Mouse (Mus musculus): ENCODE measurements at regions not wholly inside any gene's neighbourhood (a gene's known extent, or its start where the extent isn't known, plus 50 kb on each side); places are given as distances from the start of the nearest gene placed in this dataset.
A peak's percentile ranks its signal among the peaks of the same experiment; 100 is the strongest.

DNA sequence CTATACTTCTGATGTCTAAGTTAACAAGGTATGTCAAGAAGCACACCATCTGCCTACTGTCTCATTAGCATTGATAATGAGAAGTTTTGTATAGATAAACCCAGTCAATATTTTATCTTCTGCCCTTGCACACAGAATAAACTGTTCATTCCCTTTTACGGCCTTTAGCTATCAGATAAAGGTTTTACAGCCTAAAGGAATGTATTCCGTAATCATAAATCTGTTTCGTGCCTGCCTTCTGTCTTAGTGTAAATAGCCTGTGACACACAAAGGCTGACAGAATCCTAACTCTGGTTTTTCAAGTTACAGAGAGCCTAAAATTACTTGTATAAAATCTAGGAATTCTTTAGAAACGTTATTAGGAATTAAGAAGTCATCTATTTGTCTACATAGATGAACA, 97.6 kb upstream of the Kctd3 start:
- Histone ChIP-seq H3K36me3 (replicated peaks; ENCODE audit: control insufficient read depth, insufficient read depth) (no peaks in the 10 kb centered on the region), H3K4me2 (replicated peaks) (no peak overlapping the region), H3K4me3 (replicated peaks; ENCODE audit: low read length) (no peak overlapping the region), H3K27ac (no peak overlapping the region), H3K4me1 (replicated peaks; ENCODE audit: control insufficient read depth, insufficient read depth, low read length) (no peaks in the 10 kb centered on the region), H3K9ac (no peak overlapping the region), H3K9me3 (ENCODE audit: control insufficient read depth, low read length) (no peaks in the 10 kb centered on the region), H3K27me3 (ENCODE audit: control insufficient read depth, insufficient read depth, low read length) (no peaks in the 10 kb centered on the region)
- no peak for ATAC-seq (ENCODE audit: low FRiP score)
- WGBS = 83% methylated on average over 4 of the region's 4 CpGs
- DNase-seq (ENCODE audit: low spot score) = no peak

DNA sequence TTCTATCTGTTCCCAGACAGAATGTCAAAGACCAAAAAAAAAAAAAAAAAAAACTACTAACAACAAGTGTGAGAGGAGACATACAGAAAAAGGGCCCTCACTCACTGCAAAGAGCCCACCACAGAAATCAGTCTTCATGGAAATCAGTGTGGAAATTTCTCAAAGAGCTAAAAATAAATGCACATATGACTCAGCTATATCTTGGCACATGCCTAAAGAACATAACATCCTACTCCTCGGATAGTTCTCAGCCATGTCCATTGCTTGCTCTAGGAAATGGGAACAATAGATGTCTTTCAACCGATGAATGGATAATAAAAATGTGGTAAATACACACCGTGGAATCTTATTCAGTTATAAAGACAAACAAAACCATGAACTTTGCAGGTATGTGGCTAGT, 95.1 kb upstream of the Kctd3 start:
- no peak overlapping the region for H3K27ac ChIP-seq
- no peaks in the 10 kb centered on the region for H3K27me3 ChIP-seq (ENCODE audit: control insufficient read depth, insufficient read depth, low read length)
- H3K4me3 ChIP-seq (replicated peaks; ENCODE audit: low read length) = no peak overlapping the region
- DNase-seq (ENCODE audit: low spot score) (no peak), ATAC-seq (ENCODE audit: low FRiP score) (no peak)
- H3K36me3 ChIP-seq (replicated peaks; ENCODE audit: control insufficient read depth, insufficient read depth) = no peaks in the 10 kb centered on the region
- H3K9me3 ChIP-seq (ENCODE audit: control insufficient read depth, low read length) = no peaks in the 10 kb centered on the region
- no peak overlapping the region for H3K4me2 ChIP-seq (replicated peaks)
- no peaks in the 10 kb centered on the region for H3K4me1 ChIP-seq (replicated peaks; ENCODE audit: control insufficient read depth, insufficient read depth, low read length)
- 81% methylated on average over 3 of the region's 3 CpGs for WGBS
- H3K9ac ChIP-seq = no peak overlapping the region

DNA sequence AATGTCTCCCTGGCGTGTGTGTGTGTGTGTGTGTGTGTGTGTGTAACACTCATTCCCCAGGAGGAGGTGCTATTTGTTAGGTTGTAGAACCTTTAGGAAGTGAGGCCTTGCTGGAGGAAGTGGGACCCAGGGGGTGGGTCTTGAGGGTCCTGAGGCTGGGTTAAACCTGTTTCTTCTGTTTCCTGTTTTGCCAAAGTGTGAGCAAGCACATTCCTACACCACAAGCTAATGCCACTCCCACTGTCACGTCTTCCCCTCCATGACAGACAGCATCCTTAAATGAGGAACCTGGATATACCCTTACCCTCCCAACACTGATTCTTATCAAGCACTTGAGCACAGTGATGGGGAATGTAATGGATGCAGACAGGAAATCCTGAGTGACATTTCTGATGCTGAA, 91.5 kb upstream of the Kctd3 start:
- no peaks in the 10 kb centered on the region for H3K9me3 ChIP-seq (ENCODE audit: control insufficient read depth, low read length)
- H3K4me3 ChIP-seq (replicated peaks; ENCODE audit: low read length) = no peak overlapping the region
- H3K4me1 ChIP-seq (replicated peaks; ENCODE audit: control insufficient read depth, insufficient read depth, low read length) = no peaks in the 10 kb centered on the region
- H3K4me2 ChIP-seq (replicated peaks) = no peak overlapping the region
- H3K9ac ChIP-seq = no peak overlapping the region
- H3K27me3 ChIP-seq (ENCODE audit: control insufficient read depth, insufficient read depth, low read length) = no peaks in the 10 kb centered on the region
- H3K36me3 ChIP-seq (replicated peaks; ENCODE audit: control insufficient read depth, insufficient read depth) = no peaks in the 10 kb centered on the region
- no peak for ATAC-seq (ENCODE audit: low FRiP score)
- no peak for DNase-seq (ENCODE audit: low spot score)
- H3K27ac ChIP-seq = no peak overlapping the region
- 84% methylated on average over 2 of the region's 2 CpGs for WGBS

DNA sequence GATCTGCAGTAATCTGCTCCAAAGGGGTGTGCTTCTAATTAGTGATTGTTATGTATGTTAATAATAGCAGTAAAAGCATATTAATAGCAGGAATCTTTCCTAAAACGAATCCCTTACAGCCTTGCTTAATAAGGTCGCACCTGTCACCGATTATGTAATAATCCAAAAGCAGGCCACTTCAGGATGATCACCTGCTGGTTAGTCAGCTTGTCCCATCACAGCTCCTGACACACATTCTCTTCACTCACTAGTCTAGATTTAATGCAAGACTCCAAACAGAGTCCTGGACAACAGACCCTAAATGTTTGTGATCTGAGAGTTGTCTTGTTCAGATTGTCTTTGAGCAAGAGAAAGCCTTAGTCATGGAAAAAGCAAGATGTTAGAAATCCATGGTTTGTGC, 85.2 kb upstream of the Kctd3 start:
- no peaks in the 10 kb centered on the region for H3K27me3 ChIP-seq (ENCODE audit: control insufficient read depth, insufficient read depth, low read length)
- H3K27ac ChIP-seq = no peak overlapping the region
- WGBS = 89% methylated on average over 3 of the region's 3 CpGs

DNA sequence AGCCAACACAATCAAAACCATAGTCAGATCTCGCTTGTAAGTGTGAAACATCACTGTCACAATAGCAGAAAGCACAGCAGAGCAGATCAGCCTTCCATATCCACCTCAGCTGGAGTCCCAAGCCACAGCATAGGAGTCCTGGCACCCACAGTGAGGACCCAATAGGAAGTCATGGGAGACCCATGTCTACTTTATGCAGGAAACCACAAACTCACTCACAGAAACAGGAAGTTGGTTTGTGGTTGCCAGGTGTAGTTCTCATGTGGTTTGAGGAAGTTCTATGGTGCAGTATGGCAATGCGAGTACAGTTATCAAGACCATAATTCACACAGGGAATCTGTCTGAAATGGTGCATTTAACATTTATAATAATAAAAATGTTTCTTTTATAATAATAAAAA, 77.6 kb upstream of the Kctd3 start:
- 84% methylated on average over 2 of the region's 2 CpGs for WGBS
- no peak for ATAC-seq (ENCODE audit: low FRiP score)

More for the DNA sequence above, 85.2 kb upstream of the Kctd3 start:
- DNase-seq (ENCODE audit: low spot score) (no peak), ATAC-seq (ENCODE audit: low FRiP score) (no peak)
- no peaks in the 10 kb centered on the region for H3K9me3 ChIP-seq (ENCODE audit: control insufficient read depth, low read length)
- no peaks in the 10 kb centered on the region for H3K36me3 ChIP-seq (replicated peaks; ENCODE audit: control insufficient read depth, insufficient read depth)
- H3K9ac ChIP-seq = no peak overlapping the region
- no peaks in the 10 kb centered on the region for H3K4me1 ChIP-seq (replicated peaks; ENCODE audit: control insufficient read depth, insufficient read depth, low read length)
- H3K4me2 ChIP-seq (replicated peaks) = no peak overlapping the region
- no peak overlapping the region for H3K4me3 ChIP-seq (replicated peaks; ENCODE audit: low read length)

DNA sequence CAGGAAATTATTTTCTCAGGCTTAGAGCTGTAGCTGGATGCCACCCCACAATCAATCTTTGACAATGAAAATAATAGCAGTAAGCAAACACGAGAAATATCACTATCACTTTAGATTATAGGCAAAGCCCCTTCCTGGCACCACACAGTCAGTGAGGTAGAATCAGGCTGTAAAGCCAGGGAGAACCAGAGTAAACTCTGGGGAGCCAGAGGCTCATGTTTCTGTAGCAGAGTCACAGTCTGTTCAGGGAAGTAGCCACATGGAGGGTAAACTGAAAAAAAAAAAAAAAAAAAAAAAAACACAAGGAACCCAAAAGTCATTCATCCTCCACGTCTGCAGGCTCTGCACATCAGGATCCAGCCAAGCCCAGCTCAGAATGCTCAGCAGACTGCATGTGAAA, 73.6 kb upstream of the Kctd3 start:
- 49% methylated on average over 2 of the region's 2 CpGs for WGBS

More for the DNA sequence above, 77.6 kb upstream of the Kctd3 start:
- Histone ChIP-seq H3K27ac (no peak overlapping the region), H3K27me3 (ENCODE audit: control insufficient read depth, insufficient read depth, low read length) (no peaks in the 10 kb centered on the region), H3K4me2 (replicated peaks) (no peak overlapping the region), H3K4me3 (replicated peaks; ENCODE audit: low read length) (no peak overlapping the region), H3K4me1 (replicated peaks; ENCODE audit: control insufficient read depth, insufficient read depth, low read length) (no peaks in the 10 kb centered on the region), H3K9ac (no peak overlapping the region), H3K9me3 (ENCODE audit: control insufficient read depth, low read length) (peaks cover 14% of the 10 kb centered on the region; the same call in 1 of the 2 replicates), H3K36me3 (replicated peaks; ENCODE audit: control insufficient read depth, insufficient read depth) (no peaks in the 10 kb centered on the region)
- no peak for DNase-seq (ENCODE audit: low spot score)

DNA sequence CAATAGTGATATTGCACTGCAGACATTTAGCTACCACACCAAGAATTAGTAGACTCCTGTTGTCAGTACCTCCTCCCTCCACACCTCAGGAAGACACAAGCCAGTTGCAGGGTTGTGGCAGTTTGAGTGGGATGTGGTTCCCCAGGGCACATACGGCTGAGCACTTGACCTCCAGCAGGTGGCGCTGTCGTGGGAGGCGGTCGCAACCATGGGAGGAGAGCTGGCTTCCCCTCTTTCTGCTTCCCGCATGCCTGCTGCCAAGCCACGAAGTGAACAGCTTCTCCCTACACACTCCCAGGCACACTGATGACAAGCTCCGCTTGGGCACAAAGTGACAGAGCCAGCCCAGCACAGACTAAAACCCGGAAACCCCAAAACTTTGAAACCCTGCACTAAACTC, 73.2 kb upstream of the Kctd3 start:
- peak; percentile 69; the same call in 1 of the 2 replicates for ATAC-seq (ENCODE audit: low FRiP score)
- Histone ChIP-seq H3K36me3 (replicated peaks; ENCODE audit: control insufficient read depth, insufficient read depth) (no peaks in the 10 kb centered on the region), H3K9ac (no peak overlapping the region), H3K9me3 (ENCODE audit: control insufficient read depth, low read length) (peaks cover 14% of the 10 kb centered on the region; the same call in 1 of the 2 replicates), H3K27me3 (ENCODE audit: control insufficient read depth, insufficient read depth, low read length) (no peaks in the 10 kb centered on the region), H3K27ac (no peak overlapping the region), H3K4me3 (replicated peaks; ENCODE audit: low read length) (no peak overlapping the region), H3K4me1 (replicated peaks; ENCODE audit: control insufficient read depth, insufficient read depth, low read length) (no peaks in the 10 kb centered on the region), H3K4me2 (replicated peaks) (no peak overlapping the region)
- 21% methylated on average over 9 of the region's 9 CpGs for WGBS
- DNase-seq (ENCODE audit: low spot score) = peak; percentile 72

More for the DNA sequence above, 73.6 kb upstream of the Kctd3 start:
- Histone ChIP-seq H3K27ac (no peak overlapping the region), H3K27me3 (ENCODE audit: control insufficient read depth, insufficient read depth, low read length) (no peaks in the 10 kb centered on the region), H3K4me3 (replicated peaks; ENCODE audit: low read length) (no peak overlapping the region), H3K9ac (no peak overlapping the region), H3K36me3 (replicated peaks; ENCODE audit: control insufficient read depth, insufficient read depth) (no peaks in the 10 kb centered on the region), H3K4me2 (replicated peaks) (no peak overlapping the region), H3K9me3 (ENCODE audit: control insufficient read depth, low read length) (peaks cover 14% of the 10 kb centered on the region; the same call in 1 of the 2 replicates), H3K4me1 (replicated peaks; ENCODE audit: control insufficient read depth, insufficient read depth, low read length) (no peaks in the 10 kb centered on the region)
- ATAC-seq (ENCODE audit: low FRiP score) = no peak
- DNase-seq (ENCODE audit: low spot score) = no peak

DNA sequence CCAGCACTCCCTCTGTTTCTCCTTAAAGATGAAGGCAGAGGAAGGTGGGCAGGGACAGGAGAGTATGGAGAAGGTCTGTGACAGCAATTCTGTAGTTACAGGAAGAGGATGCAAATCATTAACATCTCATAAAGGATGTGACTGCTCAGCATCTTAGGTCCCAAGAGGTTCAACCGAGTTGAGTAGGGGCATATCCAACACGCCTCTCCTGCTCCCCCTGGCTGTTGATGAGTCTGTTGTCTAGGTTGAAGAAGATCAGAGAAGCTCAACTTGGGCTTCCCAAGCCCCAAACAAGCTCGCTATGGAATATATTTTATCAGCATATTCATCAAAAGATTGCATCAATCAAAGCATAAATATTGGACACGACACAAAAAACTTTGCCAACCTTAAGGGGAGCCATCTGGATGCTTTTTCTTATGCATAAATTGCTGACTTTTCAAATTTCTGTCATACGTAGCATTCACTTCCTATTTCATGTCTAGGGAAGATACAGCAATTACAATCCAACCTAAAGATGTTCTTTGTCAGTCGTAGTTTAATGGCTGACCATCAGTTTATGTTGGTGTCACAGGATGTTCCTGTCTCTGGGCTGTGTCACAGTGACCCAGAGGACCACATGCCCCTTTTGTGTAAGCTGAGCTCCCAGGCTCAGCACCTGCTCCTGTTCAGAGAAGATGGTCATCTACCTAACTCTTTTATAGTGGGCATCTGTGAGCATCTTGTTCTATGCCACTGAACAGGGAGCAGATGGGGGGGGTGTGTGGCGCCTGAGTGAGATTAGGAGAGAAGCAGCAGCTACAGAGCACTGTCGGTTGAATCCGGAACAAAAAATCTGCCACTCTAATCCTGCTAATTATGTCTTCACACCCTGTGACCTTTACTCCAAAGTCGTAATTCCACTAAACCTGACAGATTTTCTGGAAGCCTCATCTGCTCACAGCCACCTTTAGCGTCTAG, 72.1 kb upstream of the Kctd3 start:
- ATAC-seq (ENCODE audit: low FRiP score) (no peak), DNase-seq (ENCODE audit: low spot score) (no peak)
- peaks cover 10% of the 10 kb centered on the region; the same call in 1 of the 2 replicates for H3K9me3 ChIP-seq (ENCODE audit: control insufficient read depth, low read length)
- no peaks in the 10 kb centered on the region for H3K27me3 ChIP-seq (ENCODE audit: control insufficient read depth, insufficient read depth, low read length)
- H3K4me3 ChIP-seq (replicated peaks; ENCODE audit: low read length) = no peak overlapping the region
- H3K4me2 ChIP-seq (replicated peaks) = no peak overlapping the region
- no peak overlapping the region for H3K27ac ChIP-seq
- no peak overlapping the region for H3K9ac ChIP-seq
- 78% methylated on average over 11 of the region's 11 CpGs for WGBS
- H3K36me3 ChIP-seq (replicated peaks; ENCODE audit: control insufficient read depth, insufficient read depth) = no peaks in the 10 kb centered on the region
- no peaks in the 10 kb centered on the region for H3K4me1 ChIP-seq (replicated peaks; ENCODE audit: control insufficient read depth, insufficient read depth, low read length)

DNA sequence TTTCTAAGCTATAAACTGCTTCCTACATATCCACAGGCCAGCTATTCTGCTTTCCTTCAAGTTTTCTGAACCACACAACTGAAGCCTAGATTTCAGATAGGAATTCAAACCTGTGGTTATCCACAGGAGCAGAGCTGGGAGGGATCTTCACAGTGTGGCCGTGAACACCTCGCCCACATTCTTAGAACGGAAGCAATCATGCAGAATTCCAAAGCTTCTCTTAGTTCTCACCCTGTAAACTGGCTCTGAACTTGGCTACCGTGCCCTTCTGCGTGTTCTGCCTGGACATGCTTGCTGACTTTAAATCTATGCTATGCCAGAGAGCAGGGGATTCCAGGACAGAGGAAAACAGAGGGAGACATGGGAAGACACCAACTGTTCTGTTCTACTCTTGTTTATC, 70.2 kb upstream of the Kctd3 start:
- ATAC-seq (ENCODE audit: low FRiP score) = no peak

More for the DNA sequence above, 70.2 kb upstream of the Kctd3 start:
- no peaks in the 10 kb centered on the region for H3K36me3 ChIP-seq (replicated peaks; ENCODE audit: control insufficient read depth, insufficient read depth)
- no peak overlapping the region for H3K9ac ChIP-seq
- H3K4me3 ChIP-seq (replicated peaks; ENCODE audit: low read length) = no peak overlapping the region
- WGBS = 90% methylated on average over 5 of the region's 5 CpGs
- H3K4me2 ChIP-seq (replicated peaks) = no peak overlapping the region
- no peaks in the 10 kb centered on the region for H3K4me1 ChIP-seq (replicated peaks; ENCODE audit: control insufficient read depth, insufficient read depth, low read length)
- no peak for DNase-seq (ENCODE audit: low spot score)
- no peak overlapping the region for H3K27ac ChIP-seq
- no peaks in the 10 kb centered on the region for H3K27me3 ChIP-seq (ENCODE audit: control insufficient read depth, insufficient read depth, low read length)
- no peaks in the 10 kb centered on the region for H3K9me3 ChIP-seq (ENCODE audit: control insufficient read depth, low read length)
